Mouse (Mus musculus) mesoderm, embryonic 11.5 days (tissue): ENCODE measurements at regions not wholly inside any gene's neighbourhood (a gene's known extent, or its start where the extent isn't known, plus 50 kb on each side); places are given as distances from the start of the nearest gene placed in this dataset.

ENCODE experiments used
- DNase-seq: peaks from one replicate; pipeline ENCODE4 v3.0.0-alpha.2; 2012; ENCODE audit warnings: low read depth, low spot score

DNA sequence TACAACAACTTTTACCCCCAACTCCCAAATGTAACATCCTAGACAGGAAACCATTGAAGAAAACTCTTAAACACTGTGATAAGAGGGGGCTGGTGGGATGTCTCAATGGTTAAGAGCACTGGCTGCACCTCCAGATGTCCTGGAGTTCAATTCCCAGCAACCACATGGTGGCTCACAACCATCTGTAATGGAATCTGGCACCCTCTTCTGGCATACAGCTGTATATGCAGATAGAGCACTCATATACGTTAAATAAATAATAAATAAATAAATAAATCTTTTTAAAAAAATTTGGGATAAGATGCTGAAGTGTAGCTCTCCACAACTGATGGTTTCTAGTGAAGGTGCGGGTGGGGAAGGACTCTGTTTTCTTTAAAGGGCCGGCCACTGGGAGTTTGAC lies 69.3 kb downstream of the Kctd15 start:
- no peak for DNase-seq

DNA sequence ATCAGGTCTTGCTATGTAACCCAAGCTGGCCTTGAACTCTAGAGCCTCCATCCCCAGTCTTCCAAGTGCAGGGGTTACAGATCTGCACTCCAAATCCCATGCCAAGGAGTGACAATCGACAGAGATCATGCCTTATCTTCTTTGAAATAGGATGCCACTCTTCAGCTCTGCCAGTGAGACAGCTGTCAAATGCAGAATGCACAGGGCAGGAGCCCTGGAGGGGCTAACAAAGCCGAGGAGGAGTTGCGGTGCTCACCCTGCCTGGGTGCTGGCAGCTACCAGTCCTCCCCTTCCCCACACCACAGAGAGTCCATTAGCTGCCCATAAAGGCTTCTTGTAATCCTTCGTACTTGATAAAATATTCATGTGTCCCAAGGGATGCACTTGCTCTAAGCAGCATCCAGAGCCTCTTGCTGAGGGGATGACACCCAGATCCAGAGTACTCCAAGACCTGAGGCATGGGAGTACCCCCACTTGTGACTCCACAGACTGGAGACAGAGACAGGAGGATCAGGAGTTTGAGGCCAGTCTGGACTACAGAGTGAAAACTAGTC lies 71.1 kb downstream of the Kctd15 start:
- DNase-seq = no peak

DNA sequence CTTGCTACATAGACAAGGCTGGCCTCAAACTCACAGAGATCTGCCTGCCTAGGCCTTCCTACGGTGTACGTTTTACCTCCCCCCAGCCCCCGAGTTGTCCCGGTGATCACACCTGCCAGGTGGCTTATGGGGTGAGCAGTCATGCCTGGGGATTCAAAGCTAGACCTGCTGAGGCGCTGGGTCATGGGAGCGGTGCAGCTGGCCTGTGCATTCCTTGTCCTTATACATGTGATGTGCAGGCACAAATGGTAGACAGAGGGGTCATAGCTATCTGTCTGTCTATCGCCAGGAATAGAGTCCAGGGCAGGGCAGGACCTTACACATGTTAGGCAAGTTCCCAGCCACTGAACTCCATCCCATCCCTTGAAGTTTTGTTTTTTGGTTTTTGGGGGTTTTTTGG lies 71.7 kb downstream of the Kctd15 start:
- DNase-seq = no peak

DNA sequence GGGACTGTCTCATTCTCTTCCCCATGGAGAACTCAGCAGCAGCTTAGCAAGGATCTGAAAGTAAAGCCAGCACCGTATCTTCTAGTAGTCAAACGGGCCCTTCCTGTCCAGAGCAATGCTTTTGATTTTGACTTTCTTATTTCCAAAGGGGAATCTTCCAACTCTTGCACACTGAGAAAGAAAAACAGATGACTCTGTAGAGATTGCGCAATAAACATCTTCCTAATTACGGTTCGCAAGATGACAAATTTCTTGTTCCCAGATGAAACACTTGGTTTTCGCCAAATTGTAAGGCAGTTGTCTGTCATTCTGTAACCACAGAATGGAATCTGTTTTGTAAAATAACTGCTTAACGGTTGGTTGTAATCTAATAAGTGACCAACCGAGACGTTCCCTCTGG lies 75.7 kb downstream of the Kctd15 start:
- no peak for DNase-seq

DNA sequence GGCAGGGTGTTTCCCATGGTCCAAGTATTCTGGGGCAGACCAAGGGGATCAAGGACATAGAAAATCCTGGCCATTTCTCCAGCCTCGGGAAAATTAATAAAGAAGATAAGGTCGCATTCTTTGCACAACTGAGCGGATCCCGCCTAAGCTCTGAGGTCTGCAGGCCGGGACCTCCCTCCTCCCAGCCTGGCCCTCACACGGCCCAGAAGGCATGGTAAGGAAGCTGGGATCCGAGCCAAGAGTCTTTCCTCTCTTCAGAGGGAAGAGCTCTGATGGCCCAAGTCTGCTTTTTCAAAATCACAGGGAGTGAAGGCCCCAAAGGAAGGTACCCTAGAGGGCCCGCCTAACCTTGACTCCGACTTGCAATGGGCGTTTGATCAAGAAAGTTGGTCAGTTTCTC lies 85.2 kb downstream of the Kctd15 start:
- no peak for DNase-seq

DNA sequence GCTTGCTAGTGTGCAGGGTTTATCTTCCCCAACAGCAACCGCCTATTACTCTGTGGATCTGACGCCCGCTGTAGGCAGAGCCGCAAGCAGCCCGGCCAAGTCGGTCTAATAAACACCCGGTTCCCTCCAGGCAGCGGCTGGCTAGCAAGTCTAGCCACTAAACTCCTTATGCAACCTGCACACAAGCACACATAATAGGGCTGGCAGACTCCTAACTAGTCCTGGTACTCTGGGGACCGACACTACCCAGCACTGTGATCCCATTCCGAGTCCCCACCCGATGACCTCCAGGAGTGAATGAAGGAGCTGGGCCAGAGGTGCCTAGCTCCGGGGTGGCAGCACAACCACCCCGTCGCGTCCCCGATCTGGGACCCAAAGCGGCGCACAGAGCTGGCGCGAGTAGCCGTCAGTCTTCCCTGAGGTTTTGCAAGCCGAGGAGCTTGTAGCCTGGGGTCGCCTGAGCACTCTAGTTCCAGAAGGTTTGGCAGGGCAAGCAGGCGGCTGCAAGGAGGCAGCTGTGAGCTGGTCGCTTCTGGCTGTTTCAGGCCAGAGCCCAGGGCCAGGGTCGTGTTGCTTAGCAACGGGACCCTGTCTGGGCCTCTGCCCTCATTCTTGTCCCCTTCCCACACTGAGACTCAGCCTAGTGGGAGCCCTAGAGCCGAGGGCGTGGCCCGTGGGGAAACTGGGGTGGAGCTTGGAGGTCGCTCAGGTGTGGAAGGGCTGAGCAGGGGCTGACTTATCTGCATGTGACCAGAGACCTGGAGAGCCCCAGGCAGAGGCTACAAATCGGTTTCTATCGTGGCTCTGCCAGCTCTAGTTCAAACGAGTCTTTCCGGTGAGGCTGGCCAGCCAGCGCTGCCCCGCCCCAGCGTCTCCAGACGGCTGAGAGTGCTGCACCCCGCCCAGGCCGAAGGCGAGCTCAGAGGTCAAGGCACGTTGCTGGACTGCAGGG lies 86.1 kb downstream of the Kctd15 start:
- peak; percentile 91 for DNase-seq

DNA sequence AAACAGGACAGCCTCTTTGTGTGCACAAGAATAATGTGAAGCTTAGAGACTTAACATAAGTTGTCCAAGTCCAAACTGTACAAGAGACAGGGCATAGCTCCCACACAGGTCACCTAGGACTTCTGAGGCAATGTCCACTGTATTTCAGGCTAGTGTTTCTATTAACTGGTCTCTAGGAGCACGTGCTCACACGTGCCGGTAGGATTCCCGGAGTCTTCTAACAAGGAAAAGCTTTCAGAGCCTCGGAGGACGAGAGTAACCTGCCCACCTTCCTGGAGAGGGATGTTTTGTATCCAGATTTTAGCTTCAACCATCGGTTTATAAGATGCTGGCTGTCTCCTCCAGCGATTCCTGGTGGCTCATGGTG lies 86.8 kb downstream of the Kctd15 start:
- DNase-seq = peak; percentile 12

DNA sequence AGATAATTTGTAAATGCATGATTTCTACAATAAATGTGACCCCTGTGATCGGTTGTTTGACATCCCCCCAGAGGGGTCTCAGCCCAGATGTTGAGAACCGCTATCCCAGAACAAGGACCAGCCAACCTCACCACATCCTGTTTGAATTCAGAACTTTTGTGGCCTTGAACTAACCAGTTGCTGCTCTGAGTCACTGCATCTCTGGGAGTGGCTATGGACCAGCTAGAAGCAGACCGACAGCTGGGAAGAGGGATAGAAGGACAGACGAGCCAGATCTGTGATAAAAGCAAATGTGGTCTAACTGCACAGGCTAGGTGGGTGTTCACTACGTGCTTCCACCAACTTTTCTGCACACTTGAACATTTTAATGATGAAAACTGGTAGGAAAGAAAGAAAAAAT lies 89.0 kb downstream of the Kctd15 start:
- no peak for DNase-seq

DNA sequence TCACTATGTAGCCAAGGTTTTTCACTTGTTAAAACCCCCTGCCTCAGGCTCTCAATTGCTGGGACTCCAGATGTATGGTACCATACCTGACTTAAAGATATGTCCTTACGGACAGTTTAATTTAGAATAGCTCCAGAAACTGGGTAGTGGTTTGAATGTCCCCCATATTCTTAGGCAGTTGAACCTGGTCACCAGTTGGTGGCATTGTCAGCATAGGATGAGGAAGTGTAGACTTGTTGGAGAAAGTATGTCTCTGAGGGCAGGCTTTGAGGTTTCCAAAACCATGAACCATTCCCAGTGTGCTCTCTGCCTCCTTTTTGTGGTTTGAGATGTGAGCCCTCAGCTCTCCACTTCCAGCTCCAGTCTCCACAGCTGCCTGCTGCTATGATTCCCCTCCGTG lies 94.4 kb downstream of the Kctd15 start:
- no peak for DNase-seq

DNA sequence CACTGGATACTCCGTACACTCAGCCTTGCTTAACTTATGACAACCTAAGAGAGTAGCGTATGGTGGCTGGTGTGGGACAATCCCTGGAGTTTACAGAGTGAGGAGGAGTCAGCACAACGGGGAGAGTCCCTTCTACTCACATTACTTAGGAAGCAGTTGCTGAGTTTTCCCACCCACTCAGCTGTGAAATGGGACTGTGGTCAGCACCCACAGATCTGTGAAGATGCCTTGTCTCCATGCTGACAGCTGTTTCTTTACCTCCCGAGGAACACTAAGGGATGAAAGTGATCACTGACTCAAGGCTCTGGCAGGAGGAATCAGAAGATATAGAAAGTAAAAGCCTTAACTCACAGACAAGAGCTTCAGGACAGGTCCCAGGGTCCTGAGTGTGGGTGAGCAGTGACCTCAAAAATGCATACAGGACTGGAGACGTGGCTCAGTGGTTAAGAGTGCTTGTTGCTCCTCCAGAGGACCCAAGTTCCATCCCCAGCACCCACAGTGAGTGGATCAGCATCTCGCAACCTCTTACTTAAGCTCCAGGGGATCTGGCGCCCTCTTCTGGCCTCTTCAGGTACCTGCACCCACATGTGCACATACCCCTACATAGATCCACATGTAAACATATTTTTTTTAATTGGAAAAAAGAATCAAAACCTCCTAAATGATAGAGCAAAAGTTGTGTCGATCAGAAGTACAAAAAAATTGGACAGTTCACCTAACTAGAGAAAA lies 97.8 kb downstream of the Kctd15 start:
- no peak for DNase-seq

DNA sequence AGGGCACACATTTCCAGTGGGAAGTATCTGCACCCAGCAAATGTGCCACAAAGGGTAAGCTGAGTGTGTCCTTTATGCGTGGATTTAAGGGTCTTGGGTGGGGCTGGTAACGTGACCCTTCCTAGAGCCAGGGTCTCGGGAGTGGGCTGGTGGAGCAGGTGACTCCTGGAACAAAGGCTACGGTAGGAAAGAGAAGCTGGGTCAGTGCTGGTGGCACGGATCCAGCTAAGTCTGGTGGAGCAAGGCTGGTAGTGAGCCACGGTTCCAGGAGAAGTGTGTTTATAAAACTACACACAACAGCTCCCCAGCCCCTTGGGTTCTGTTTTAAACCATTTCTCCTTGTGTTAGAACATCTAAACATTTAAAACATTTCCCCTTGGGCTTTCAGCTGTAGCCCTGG lies 101.3 kb downstream of the Kctd15 start:
- no peak for DNase-seq

DNA sequence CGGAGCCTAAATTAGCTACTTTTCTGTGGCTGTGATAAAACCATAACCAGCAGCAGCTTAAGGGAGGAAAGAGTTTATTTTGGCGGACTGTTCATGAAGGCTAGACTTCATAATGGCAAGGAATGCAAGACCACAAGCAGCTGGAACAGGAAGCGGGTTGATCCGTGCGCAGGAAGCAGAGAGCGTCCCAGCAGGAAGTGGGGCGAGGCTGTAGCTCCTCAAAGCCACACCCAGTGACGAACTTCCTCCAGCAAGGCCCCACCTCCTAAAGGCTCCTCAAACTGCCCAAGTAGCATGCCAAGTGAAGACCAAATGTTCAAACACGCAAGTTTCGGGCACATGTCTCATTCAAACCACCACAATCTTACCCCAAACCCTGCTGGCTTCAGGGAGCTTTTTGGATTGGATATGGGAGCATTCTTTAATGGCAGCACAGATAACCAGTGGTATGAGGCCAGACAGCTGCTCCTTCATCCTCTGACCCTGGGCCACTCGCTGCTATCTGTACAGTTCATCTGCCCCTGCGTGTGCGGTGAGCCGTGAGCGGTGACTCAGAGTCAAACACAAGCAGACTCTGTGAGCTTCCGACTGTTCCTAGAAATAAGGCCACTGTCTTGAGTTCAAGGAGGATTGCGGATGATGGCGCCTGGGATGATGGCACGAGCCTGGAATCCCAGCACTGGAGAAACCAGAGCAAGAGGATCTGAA lies 109.8 kb downstream of the Kctd15 start:
- no peak for DNase-seq

DNA sequence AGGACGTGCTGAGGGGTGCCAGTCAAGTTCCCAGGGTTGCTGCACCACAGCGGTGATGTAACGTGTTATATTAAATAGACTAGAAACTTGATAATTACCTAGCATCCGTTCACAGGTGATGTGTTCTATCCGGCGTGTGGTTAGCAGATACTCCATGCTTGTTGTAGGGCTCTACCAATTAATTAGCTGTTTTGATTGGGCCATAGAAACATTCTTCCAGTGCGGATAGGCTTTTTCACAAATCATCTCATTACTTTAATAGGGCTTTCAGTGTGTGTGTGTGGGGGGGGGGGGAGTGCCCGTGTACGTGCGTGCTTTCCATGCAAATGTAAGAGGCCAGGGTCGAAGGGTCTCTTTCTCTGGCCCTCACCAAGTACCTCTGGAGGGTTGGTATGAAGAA lies 110.6 kb downstream of the Kctd15 start:
- DNase-seq = no peak

DNA sequence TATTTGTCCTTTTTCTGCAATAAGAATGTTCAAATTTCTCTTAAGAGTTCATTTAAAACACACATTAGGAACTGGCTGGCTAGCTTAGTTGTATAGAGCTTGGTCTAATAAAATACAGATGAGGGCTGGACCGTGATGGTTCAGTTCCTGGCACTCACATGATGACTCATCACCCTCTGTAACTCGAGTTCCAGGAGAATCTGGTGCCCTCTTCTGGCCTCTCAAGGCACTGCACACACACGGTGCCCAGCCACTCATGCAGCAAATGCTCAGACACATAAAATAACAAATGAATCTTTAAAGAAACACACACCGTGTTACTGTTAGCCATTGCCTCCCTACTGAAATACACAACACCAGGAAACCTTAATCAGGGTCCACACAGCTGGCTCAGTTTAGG lies 114.6 kb downstream of the Kctd15 start:
- DNase-seq = peak; percentile 23

DNA sequence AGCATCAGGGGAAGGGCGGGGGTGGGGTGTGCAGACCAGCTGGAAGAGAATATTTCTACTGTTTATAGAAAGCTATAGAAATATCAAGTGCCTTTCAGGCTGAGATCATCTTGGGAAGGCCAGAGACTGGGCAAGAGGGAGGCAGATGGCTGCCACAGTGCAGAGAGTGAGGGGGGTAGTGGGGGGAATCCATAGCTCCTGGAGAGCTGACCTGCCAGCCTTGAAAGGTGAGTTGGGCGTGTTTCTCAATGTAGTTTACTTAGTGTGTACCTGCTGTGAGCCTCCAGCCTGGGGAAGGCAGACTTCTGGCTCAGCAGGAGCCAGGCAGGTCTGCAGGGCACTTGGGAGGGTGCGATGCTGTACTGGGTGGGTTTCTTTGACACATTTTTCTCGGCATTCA lies 115.5 kb downstream of the Kctd15 start:
- DNase-seq = no peak

DNA sequence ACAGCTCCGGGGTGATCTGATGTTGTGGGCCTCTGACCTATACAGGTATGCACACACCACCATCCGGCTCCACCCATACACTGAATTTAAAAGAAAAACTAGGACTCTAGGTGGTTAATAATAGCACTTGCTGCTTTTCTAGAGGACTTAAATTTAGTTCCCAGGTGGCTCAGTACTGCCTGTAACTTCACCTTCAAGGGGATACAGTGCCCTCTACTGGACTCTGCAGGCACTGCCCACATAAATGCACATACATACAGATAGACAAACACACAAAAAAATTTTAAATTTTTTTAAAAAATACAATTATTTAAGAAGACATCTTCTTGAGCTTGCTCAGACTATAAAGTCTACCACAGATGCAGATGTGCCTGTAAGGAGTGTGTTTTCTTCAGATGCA lies 116.7 kb downstream of the Kctd15 start:
- DNase-seq = no peak

DNA sequence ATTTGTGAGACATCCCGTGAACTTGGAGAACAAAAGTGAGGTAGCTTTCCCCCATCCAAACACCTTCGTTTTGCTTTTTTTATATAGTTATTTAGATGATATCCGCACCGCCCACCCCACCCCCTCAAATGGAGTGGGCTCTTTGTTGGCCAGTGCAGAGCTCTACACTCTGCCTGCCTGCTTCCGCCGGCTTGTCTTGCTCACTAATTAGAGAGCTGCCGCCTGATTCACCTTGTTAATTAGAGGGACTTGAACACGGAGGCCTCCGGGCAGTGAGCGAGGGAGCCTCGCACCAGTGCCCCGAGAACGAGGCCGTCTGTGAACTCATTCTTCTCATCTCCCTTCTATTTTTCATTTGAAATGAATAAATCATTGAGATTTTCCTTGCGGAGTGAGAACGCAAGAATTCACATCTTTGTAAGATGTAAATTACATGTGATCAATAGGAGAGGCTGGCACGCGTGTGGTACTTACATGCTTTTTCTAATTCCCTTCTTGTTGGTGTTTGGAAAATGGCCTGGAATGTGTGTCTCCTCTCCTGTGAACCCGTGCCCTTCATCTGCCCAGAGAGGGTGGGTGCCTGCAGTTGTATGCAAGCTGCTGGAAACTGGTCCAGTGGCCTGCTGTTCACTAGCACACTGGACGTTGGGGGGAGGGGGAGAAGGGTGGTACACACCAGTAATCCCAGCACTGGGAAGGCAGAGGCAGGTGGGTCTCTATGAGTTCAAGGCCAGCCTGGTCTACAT lies 118.0 kb downstream of the Kctd15 start:
- no peak for DNase-seq

DNA sequence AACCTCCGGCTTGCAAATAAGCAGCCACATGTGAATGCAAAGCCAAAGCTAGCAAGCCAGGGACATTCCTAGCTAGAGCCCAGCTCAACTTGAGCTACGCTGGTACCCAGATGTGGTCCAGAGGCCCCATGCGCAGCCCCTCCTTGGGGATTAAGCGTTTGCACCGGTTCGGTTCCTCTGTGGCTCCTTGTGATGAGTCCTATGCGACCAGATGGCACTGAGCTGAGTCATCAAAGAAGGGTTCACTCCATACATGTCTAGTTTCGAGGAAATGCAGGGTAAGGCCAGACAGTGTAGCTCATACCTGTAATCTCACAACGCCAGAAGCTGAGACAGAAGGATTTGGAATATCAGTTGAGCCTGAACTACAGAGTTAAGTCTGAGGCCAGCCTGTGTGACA lies 119.4 kb downstream of the Kctd15 start:
- no peak for DNase-seq

DNA sequence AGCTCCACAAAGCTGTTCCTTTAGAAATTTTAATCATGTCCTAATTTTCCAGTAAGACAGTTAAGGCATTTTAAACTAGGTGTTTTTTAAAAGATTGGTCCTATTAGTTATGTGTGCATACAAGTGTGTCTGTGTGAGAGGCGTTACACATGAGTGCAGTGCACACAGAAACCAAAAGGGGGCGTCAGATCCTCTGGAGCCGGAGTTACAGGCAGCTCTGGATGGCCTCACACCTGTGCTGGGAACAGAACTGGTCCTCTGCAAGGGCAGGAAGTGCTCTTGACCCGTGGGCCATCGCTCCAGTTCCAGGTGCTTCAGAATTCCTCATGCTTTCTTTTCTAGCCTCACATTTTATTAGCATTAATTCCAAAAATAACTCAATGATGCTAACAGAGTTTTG lies 122.3 kb downstream of the Kctd15 start:
- no peak for DNase-seq

DNA sequence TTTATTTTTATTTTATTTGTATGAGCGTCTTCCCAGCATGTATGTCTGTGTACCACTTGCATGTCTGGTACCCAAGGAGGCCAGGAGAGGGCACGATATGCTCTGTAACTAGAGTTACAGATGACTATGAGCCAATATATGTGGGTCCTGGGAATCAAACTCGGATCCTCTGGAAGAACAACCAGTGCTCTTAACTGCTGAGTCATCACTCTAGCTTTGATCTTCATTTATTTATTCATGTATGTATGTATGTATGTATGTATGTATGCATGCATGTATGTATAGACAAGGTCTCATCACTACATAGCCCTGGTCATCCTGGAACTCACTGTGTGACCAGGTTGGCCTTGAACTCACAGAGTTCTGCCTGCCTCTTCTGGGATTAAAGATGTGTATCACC lies 124.9 kb downstream of the Kctd15 start:
- DNase-seq = no peak

DNA sequence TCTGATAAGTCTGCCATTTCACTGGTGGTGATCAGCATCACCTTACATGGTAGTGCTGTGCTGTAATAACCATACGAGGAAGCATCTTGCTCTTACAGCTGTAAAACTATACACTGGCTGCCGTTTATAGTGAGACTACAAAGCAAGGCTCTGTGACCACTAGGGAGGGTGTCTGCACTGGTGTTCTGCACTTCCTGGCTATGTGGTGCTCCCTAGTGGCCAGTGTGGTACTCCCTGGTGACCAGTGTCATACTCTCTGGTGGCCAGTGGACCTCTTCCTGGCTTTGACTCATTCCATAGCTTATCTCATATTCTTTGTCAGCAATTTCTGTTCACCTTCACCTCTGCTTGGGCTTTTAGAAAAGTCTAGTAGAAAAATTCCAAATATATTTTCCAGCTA lies 114.7 kb upstream of the Lsm14a start:
- DNase-seq = no peak
